33 mouse cellular contexts compared by ENCODE assay signal in genomic region chr1:133645652-133646051, GRCm38 (mm10). TPM values are rescaled to one million over a fixed set of nuclear protein-coding genes. Genes with fewer than 3 reads are reported as not detected.
"Had no signal": no experiment of that assay in that cellular context is flagged by ENCODE, and none has a peak within 500 bp of the region (broad histone marks: within the 10 kb centered on the region; RNA-seq: fewer than 3 reads in every experiment).

No protein-coding gene starts in this region.

- H3K9ac ChIP-seq: heart, embryonic 13.5 days; heart, embryonic 15.5 days; hindbrain, embryonic 13.5 days; hindbrain, embryonic 15.5 days; kidney, embryonic 15.5 days; limb, embryonic 13.5 days; limb, embryonic 15.5 days; liver, embryonic 13.5 days; liver, embryonic 15.5 days had no signal

- DNase-seq: gastrocnemius, postnatal 36 days; heart, adult 2 months; heart, postnatal 14 days; heart, postnatal 36 days; kidney, adult 11 months; kidney, adult 2 months; kidney, adult 9 months; kidney, postnatal 14 days; kidney, postnatal 36 days; layer of hippocampus, adult 9-11 months; layer of hippocampus, postnatal 36 days; left cerebral cortex, postnatal 4 days; liver, embryonic 13.5 days had no signal

- H3K27me3 ChIP-seq: heart, embryonic 13.5 days; heart, embryonic 15.5 days; hindbrain, embryonic 13.5 days; hindbrain, embryonic 15.5 days; kidney, embryonic 15.5 days; limb, embryonic 13.5 days; limb, embryonic 15.5 days; liver, embryonic 13.5 days; liver, embryonic 15.5 days had no signal

- H3K4me2 ChIP-seq: heart, embryonic 11.5 days; heart, embryonic 13.5 days; heart, embryonic 15.5 days; hindbrain, embryonic 13.5 days; hindbrain, embryonic 15.5 days; kidney, embryonic 15.5 days; limb, embryonic 13.5 days; limb, embryonic 15.5 days; liver, embryonic 13.5 days; liver, embryonic 15.5 days had no signal

- H3K9me3 ChIP-seq: heart, embryonic 13.5 days; heart, embryonic 15.5 days; hindbrain, embryonic 13.5 days; hindbrain, embryonic 15.5 days; kidney, embryonic 15.5 days; limb, embryonic 13.5 days; limb, embryonic 15.5 days; liver, embryonic 13.5 days; liver, embryonic 15.5 days had no signal

- ATAC-seq: hindbrain, postnatal 0 days; intestine, embryonic 16.5 days had no signal

- H3K27ac ChIP-seq: heart, adult 2 months; heart, embryonic 13.5 days; heart, embryonic 15.5 days; hindbrain, embryonic 13.5 days; hindbrain, embryonic 15.5 days; hindbrain, postnatal 0 days; kidney, embryonic 15.5 days; kidney, postnatal 0 days; limb, embryonic 13.5 days; limb, embryonic 15.5 days; liver, embryonic 13.5 days; liver, embryonic 15.5 days had no signal

- H3K4me3 ChIP-seq: heart, adult 2 months; heart, embryonic 13.5 days; heart, embryonic 15.5 days; hindbrain, embryonic 13.5 days; hindbrain, embryonic 15.5 days; kidney, embryonic 15.5 days; limb, embryonic 13.5 days; limb, embryonic 15.5 days; liver, embryonic 13.5 days; liver, embryonic 15.5 days had no signal

- H3K4me1 ChIP-seq: hindbrain, embryonic 15.5 days; kidney, embryonic 15.5 days; limb, embryonic 13.5 days; limb, embryonic 15.5 days had no signal

RNA-seq across cellular contexts. Expression of gene Zbed6, which starts 15.0 kb away (rescaled TPM):
- polyA plus RNA-seq: heart, embryonic 11.5 days; heart, embryonic 13.5 days; heart, embryonic 15.5 days; heart, postnatal 0 days; hindbrain, embryonic 11.5 days; hindbrain, embryonic 13.5 days; hindbrain, embryonic 15.5 days; intestine, embryonic 14.5 days; intestine, embryonic 16.5 days; kidney, embryonic 15.5 days; kidney, postnatal 0 days; limb, embryonic 11.5 days; limb, embryonic 13.5 days; limb, embryonic 15.5 days; liver, embryonic 13.5 days; liver, embryonic 15.5 days had no signal

RNA-seq across cellular contexts. Expression of gene Lax1, which starts 44.3 kb away (rescaled TPM):
- total RNA-seq: gastrocnemius, adult 8-10 months; gastrocnemius, postnatal 36 days; layer of hippocampus, adult 18-20 months; layer of hippocampus, adult 8-10 months; layer of hippocampus, postnatal 14 days; layer of hippocampus, postnatal 36 days had no signal
